Mouse (Mus musculus) embryo, embryonic 9.5 days (tissue): ENCODE measurements around the gene Srsf2.

Experiments
- DNase-seq: peaks from one replicate; pipeline ENCODE4 v3.0.0-alpha.2; 2017; ENCODE audit errors: extremely low spot score

Srsf2 gene

DNA sequence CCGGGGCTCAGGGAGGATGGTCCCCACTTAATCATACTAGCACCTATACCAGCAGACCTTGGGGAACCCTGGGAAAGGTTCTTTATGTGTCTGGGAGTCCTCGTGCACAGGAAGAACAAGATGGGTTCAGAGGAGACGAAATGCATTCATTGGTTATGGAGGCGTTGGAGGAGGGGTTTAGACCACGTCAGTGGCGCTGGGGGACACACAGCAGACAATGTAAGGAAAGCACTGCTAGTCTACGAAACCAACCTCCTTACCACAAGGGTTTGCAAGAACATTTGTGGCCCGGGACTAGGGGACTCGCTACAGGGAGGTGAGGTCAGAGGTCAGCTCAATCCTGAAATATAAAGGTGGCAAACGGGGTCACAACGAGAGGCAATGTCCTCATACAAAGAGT, 42.4 kb downstream of the Srsf2 start:
- no peak for DNase-seq

DNA sequence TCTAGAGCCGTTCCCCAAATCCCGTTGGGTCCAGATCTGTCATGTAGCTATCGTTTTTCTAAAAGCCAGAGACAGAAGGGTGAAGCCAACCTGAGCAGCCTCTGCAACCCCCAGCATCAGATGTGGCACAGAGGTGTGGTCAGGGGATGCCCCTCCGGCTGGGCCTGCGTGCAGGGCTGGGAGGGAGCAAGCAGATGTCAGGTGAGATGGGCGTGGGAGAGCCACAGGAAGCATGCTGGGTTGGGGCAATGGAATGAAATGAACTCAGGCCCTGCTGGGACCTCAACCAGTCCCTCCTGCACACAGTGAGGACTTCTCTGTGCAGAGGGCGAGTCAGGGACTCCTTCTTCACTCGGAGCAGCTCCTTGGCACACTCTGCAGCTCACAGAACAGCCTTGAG, 43.4 kb downstream of the Srsf2 start:
- no peak for DNase-seq

DNA sequence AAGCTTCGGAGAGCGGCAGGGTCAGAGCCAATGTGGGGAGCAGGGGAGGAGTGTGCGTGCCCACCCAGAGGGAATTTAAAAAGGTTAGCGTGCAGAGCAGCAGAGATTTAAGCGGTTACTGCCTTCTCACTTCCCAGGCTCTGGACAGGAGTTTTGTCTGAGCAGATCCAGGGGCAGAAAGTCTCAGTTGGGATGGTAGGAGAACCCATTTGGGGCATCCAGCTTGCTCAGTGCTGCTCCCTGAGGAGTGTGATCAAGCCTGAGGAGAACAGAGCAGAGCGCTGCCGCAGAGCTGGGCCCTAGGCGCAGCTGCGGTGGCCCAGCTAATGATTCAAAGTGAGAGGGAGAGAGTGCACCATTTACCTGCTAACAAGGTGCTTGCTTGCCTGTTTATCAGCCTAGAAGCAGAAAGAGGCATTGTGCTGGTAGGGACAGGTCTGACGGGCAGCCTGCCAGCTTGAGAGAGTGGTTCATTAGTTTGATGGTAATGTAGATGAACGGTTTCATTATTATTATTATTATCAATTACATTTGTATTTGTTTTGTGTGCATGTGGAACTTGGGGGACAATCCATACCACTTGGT, 44.0 kb downstream of the Srsf2 start:
- no peak for DNase-seq

DNA sequence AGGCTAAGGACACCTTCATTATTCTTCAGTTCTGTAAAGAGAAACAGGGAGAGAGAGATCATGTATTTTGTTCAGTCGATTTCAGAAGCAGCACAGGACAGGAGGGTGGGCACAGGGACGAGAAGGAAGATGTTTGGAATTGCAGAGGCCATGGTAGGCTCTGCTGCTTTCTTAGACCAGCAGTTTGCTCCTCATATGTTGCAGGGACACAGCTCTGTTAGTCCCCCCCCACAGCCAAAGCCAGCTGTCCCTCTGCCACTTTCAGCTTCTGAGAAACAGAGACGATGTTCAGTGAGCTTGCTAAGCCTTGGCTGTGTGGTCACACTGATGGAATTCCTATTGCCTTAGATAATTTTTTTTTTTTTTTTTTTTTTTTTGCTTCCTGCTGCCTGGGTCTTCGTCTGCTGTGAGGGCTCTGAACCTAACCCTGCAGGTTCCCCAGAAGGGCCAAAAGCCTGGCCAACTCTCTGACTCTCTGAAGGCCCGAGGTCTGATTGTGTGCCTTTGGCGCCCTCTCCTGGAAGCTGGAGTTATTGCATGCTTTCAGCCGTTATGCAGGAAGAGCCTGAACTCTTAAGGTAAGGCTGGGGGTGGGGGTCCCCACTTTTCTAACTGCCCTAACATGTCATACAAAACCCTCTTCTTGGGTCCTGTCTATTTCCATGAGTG, 44.8 kb downstream of the Srsf2 start:
- DNase-seq = peak; percentile 82

DNA sequence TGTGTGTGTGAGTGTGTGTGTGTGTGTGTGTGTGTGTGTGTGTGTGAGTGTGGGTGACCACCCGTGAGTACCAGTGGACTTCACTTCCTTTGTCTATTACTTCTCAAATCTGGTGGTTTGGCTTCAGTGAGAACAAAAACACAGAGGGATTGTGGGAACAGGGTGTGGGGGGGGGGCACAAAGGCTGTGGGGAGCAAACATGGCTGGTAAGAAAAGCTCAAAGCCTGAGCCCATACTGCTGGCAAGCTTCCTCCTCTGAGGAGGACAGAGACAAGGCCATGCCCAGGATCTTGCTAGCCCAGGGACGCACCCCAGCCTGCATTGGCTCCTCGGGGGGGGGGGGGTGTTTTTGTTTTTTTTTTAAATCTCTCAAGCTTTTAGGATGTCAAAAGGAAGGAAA, 45.4 kb downstream of the Srsf2 start:
- DNase-seq = no peak

DNA sequence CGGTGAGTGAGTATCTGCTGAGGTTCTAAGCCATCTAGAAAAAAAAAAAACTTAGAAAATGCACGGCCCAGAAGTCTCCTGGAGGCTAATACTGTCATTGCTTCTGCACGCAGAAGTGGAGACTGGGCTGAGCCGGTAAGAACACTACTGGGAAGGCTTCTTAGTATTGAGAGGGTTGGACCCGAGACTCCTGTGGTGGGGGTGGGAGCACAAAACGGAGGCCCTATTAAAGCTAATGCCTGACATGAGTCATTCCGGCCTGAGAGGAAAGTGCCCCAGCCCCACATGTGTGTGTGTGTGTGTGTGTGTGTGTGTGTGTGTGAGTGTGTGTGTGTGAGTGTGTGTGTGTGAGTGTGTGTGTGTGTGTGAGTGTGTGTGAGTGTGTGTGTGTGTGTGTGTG, 45.8 kb downstream of the Srsf2 start:
- DNase-seq = no peak

DNA sequence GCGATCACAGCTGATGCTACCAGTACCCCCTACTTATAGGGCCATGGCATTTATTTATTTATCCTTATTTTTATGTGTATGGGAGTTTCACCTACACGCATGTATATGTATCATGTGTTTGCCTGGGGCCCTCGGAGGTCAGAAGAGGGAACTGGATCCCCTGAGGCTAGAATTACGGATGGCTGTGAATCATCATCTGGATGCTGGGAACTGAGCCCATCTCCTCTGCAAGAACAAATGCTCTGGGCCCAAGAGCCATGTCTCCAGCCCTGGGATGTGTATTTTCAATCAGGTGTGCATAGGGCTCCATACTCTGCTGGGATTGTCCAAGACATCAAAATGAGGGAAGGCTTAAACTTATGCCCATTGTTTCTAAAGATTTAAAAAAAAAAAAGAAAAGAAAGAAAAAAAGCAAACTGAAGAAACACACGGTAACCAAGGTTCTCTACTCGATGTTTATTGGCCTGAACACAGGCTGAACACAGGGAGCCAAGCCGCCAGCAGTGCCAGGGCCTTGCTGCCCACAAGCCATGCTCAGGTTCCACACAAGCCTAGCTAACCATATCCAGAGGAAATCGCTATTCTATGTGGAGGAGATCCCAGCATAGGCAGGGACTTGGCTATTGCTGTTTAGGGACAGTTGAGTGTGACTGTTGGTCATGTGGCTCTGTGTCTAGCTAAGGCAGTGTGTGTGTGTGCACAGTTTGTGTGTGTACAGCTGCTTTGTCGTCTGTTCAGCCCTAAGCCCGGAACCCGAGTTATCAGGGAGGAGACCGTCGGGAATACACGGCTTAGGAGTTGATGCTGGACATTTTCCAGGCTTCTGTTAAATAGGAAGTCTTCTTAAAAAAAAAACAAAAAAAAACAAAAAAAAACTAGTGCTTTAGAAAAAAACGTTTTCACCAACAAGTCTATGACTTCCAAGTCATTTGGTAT, 46.5 kb downstream of the Srsf2 start:
- no peak for DNase-seq

DNA sequence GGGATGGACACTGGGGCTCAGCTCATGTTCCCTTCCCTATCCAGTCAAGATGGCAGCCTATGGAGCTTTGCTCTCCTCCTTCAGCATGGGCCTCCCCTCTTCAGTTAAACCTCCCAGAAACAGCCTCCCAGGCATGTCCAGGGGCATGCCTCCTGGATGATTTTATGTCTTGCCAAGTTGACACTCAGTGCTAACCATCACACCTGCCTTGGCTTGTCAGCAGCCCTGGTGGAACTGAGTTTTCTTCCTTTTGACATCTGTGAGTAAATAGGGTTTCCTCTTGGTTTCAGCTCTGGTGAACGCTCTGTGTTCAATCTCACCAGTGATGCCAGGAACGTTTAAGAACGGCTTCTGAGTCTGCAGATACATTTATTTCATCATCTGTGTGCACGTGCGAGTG, 50.2 kb downstream of the Srsf2 start:
- no peak for DNase-seq

DNA sequence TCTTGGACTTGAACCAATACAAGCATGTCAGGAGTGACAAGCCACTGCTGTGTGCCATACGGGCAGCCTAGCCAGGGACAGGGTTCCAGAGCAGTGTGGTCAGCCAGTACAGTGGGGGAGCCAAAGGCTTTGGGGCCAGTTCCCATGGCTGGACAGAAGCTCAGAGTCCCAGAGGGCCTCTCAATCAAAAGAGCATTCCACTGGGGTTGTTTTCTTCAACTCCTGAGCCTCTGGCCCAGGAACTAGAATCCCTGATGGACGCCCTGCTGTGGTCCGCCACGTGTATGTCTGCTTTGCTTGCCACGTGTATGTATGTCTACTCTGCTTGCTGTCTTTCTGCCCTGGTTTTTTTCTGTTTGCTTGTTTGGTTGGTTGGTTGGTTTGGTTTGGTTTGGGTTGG, 51.8 kb downstream of the Srsf2 start:
- no peak for DNase-seq
